Comparison of ENCODE assay signal across 14 mouse cellular contexts in the genomic region with DNA sequence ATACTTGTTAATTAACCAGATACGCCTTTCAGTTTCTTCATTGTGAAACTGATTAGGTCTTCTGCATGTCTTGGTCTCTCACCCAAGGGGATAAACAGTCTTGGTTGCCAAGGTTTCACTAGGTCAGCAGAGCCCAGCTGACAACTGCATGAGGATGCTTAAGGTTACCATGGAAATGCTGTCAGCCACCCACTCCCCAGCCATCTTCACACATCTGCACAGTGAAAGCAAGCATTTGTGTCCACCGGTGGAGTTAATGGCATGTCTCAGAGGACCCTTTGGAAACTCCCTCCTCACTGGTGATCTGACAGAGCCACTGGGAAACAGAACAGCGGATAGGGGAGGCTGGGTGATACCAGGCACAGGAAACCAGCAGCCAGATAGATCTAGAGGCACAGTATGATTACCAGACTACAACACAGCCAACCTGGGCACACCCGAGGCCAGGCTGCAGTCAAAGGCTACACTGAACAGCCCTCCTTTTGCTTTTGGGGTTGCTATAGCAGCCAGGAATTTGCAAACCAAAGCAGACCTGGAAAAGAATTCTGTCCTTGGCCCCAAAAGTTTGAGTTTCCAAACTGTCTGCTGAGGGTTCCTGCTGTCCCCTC. TPM values are rescaled to one million over a fixed set of nuclear protein-coding genes. Genes with fewer than 3 reads are reported as not detected.
A peak's percentile ranks its signal among the peaks of the same experiment; 100 is the strongest.
DNase-seq lines count a peak whose midpoint lies in the region; ATAC-seq lines count a peak whose summit lies in the region.
"Had no signal": no experiment of that assay in that cellular context is flagged by ENCODE, and none has a peak within 500 bp of the region (broad histone marks: within the 10 kb centered on the region; RNA-seq: fewer than 3 reads in every experiment).

No protein-coding gene starts in this region.

- 0 out of 2 replicates have a peak overlapping the region, but pooled peaks have one; percentile 4 for H3K9ac ChIP-seq in hindbrain, embryonic 11.5 days (ENCODE audit: low read depth, low read length)
- no peak overlapping the region for H3K9ac ChIP-seq in midbrain, embryonic 15.5 days

- no peaks in the 10 kb centered on the region for H3K27me3 ChIP-seq in hindbrain, embryonic 11.5 days (ENCODE audit: control insufficient read depth, insufficient read depth, low read length)
- no peaks in the 10 kb centered on the region for H3K27me3 ChIP-seq in midbrain, embryonic 15.5 days (replicated peaks)

- H3K4me2 ChIP-seq in hindbrain, embryonic 11.5 days (replicated peaks; ENCODE audit: low read depth, low read length), result no peak overlapping the region
- H3K4me2 ChIP-seq in midbrain, embryonic 15.5 days, result no peak overlapping the region

- peak; percentile 56; the same call in 1 of the 2 replicates for ATAC-seq in hindbrain, embryonic 11.5 days (ENCODE audit: low FRiP score)
- ATAC-seq in midbrain, embryonic 15.5 days (replicated peaks), result peak; percentile 81

- H3K9me3 ChIP-seq in hindbrain, embryonic 11.5 days (ENCODE audit: control insufficient read depth, low read length), result no peaks in the 10 kb centered on the region
- H3K9me3 ChIP-seq in midbrain, embryonic 15.5 days, result no peaks in the 10 kb centered on the region

- H3K4me3 ChIP-seq in hindbrain, embryonic 11.5 days (ENCODE audit: low read depth, low read length), result no peak overlapping the region
- no peak overlapping the region for H3K4me3 ChIP-seq in midbrain, embryonic 15.5 days

- DNase-seq in gastrocnemius, adult 18-20 months (ENCODE audit: low spot score), result peak; percentile 29
- no peak for DNase-seq in gastrocnemius, postnatal 10 days
- peak; percentile 50 for DNase-seq in embryo, embryonic 10.5 days (ENCODE audit: low spot score)
- peak; percentile 41 for DNase-seq in hindbrain, embryonic 11.5 days (ENCODE audit: low spot score)
- no peak for DNase-seq in thymus, postnatal 36 days
- DNase-seq in spleen, postnatal 4 days (ENCODE audit: low spot score in 2 of 2), result no peak
- no peak for DNase-seq in cerebellum, postnatal 10 days

- 33% methylated on average over 4 of the region's 4 CpGs for WGBS in hindbrain, embryonic 11.5 days
- 19% methylated on average over 4 of the region's 4 CpGs for WGBS in midbrain, embryonic 15.5 days

- H3K36me3 ChIP-seq in hindbrain, embryonic 11.5 days (ENCODE audit: control insufficient read depth, insufficient read depth, low read length), result no peaks in the 10 kb centered on the region
- H3K36me3 ChIP-seq in midbrain, embryonic 15.5 days (replicated peaks), result no peaks in the 10 kb centered on the region

- H3K27ac ChIP-seq in hindbrain, embryonic 11.5 days (ENCODE audit: low read depth, low read length), result peak overlapping the region; percentile 51; the same call in 1 of the 2 replicates
- peak overlapping the region; percentile 57 for H3K27ac ChIP-seq in midbrain, embryonic 15.5 days
- H3K27ac ChIP-seq: macrophage had no signal

- H3K4me1 ChIP-seq in hindbrain, embryonic 11.5 days (replicated peaks; ENCODE audit: control insufficient read depth, insufficient read depth, low read length), result peaks cover 7% of the 10 kb centered on the region
- H3K4me1 ChIP-seq in midbrain, embryonic 15.5 days, result peaks cover 9% of the 10 kb centered on the region

RNA-seq across cellular contexts. Expression of a gene that starts 1.0 kb away (rescaled TPM):
- not detected for total RNA-seq in gastrocnemius, adult 18-20 months (2021)
- total RNA-seq in gastrocnemius, postnatal 10 days (2021), result not detected
- polyA plus RNA-seq in hindbrain, embryonic 11.5 days (2014; fragmentation: Nextera tagmentation; extraction: Ambion mirVana), result not detected in 2 replicates
- polyA plus RNA-seq in midbrain, embryonic 15.5 days (2015; fragmentation: Nextera tagmentation; extraction: Ambion mirVana), result not detected in 2 replicates
- total RNA-seq: common myeloid progenitor, adult 5-6 weeks; heart, adult 18-20 months; hematopoietic stem cell, adult 5-6 weeks; liver, adult 2 months had no signal
- polyA plus RNA-seq: large intestine, adult 2 months; liver, adult 2 months; macrophage had no signal

RNA-seq across cellular contexts. Expression of a gene that starts 14.3 kb away (rescaled TPM):
- 1 to 10 TPM; 3.7 to 5.6 TPM for total RNA-seq in gastrocnemius, adult 18-20 months (2021)
- 10 to 100 TPM; 11.3 to 16.1 TPM for total RNA-seq in gastrocnemius, postnatal 10 days (2021)
- polyA plus RNA-seq in hindbrain, embryonic 11.5 days (2014; fragmentation: Nextera tagmentation; extraction: Ambion mirVana), result 44.1 and 45.6 TPM in 2 replicates
- 49.0 and 57.0 TPM in 2 replicates for polyA plus RNA-seq in midbrain, embryonic 15.5 days (2015; fragmentation: Nextera tagmentation; extraction: Ambion mirVana)
- total RNA-seq: common myeloid progenitor, adult 5-6 weeks had no signal

Comparison
In these comparisons a context has a peak if more than half of its experiments do, and no peak if none do; other contexts are left out.
1. DNase-seq: peak in gastrocnemius, adult 18-20 months (single experiment), embryo, embryonic 10.5 days (single experiment) and hindbrain, embryonic 11.5 days (single experiment); none in gastrocnemius, postnatal 10 days (single experiment), thymus, postnatal 36 days (0 of 2), spleen, postnatal 4 days (0 of 2) and cerebellum, postnatal 10 days (0 of 2).